Mouse (Mus musculus): ENCODE results near the gene Galnt10.

- no peak for TF ChIP-seq EP300 (IDR thresholded peaks at IDR 0.05; ENCODE audit: insufficient read depth, low read depth, low read length)
- TF ChIP-seq CTCF (IDR thresholded peaks at IDR 0.05): no peak
Measured at GRCm38 (mm10) chr11:57835931-57836330, 190.7 kb downstream of the Galnt10 start.

Data from heart, adult 2 months (tissue).